Mouse (Mus musculus) olfactory bulb, adult 2 months (tissue): Measurements from ENCODE around the gene Plekhj1. TPM values are rescaled to one million over a fixed set of nuclear protein-coding genes. Genes with fewer than 3 reads are reported as not detected.

Experiments
- H3K27ac ChIP-seq: fragments of 200-500 bp; 2 replicates; pipeline ENCODE4 v1.5.1; 2012; ENCODE audit warnings: low read depth, low read length; ENCODE audit not compliant: insufficient read depth
- H3K4me1 ChIP-seq: fragments of 200-500 bp; 2 replicates; pipeline ENCODE4 v1.6.1; 2012; ENCODE audit warnings: low read length; ENCODE audit not compliant: control insufficient read depth, insufficient read depth
- H3K4me3 ChIP-seq: fragments of 200-500 bp; 2 replicates; pipeline ENCODE4 v1.5.1; 2012; ENCODE audit warnings: mild to moderate bottlenecking, low read depth, low read length, moderate library complexity; ENCODE audit not compliant: insufficient read depth
- CTCF ChIP-seq: fragments of 200-500 bp; IDR thresholded peaks from 2 replicates; pipeline ENCODE4 v1.5.1; 2012; ENCODE audit warnings: low read depth, mild to moderate bottlenecking, low read length, moderate library complexity; ENCODE audit not compliant: insufficient read depth
- POLR2A ChIP-seq: fragments of 200-500 bp; IDR thresholded peaks from 2 replicates; pipeline ENCODE4 v1.6.1; 2012; ENCODE audit warnings: mild to moderate bottlenecking, low read depth, low read length, moderate library complexity; ENCODE audit not compliant: insufficient read depth
- WGBS: fragments of 180-500 bp; shearing (Covaris S2); methylation state at CpG from one replicate; pipeline ENCODE4 v1.1.7; 2018; 5-methylcytosine and 5-hydroxymethylcytosine counted together
- polyA plus RNA-seq: library from polyadenylated mRNA; stranded (reverse); fragments of >200 nt; gene quantifications from 2 replicates; pipeline ENCODE4 v1.2.4, GENCODE M21; 2012; ENCODE audit warnings: low replicate concordance; ENCODE audit not compliant: missing spikeins, insufficient read depth, insufficient read length

The Plekhj1 gene
- polyA plus RNA-seq, 1 experiment, result not detected

GRCm38 (mm10) chr10:80827063-80827869, 28.8 kb upstream of the Plekhj1 start:
- H3K27ac ChIP-seq, result no peak overlapping the region
- 3% methylated on average over 29 of the region's 29 CpGs for WGBS
- H3K4me1 ChIP-seq, result peaks cover 10% of the 10 kb centered on the region
- TF ChIP-seq CTCF, result no peak
- no peak for TF ChIP-seq POLR2A
- H3K4me3 ChIP-seq, result peak overlapping the region; percentile 77

GRCm38 (mm10) chr10:80826151-80827062, 28.0 kb upstream of the Plekhj1 start, which contains the start of gene Oaz1:
Gene Oaz1, plus strand, starts transcription at chr10:80826656.
- TF ChIP-seq POLR2A (peak; percentile 87), CTCF (no peak)
- WGBS, result under 1% methylated on average over 81 of the region's 82 CpGs

GRCm38 (mm10) chr10:80824827-80825226, 26.4 kb upstream of the Plekhj1 start:
- H3K4me3 ChIP-seq, result no peak overlapping the region
- 59% methylated on average over 2 of the region's 2 CpGs for WGBS
- no peak overlapping the region for H3K27ac ChIP-seq
- TF ChIP-seq POLR2A, result no peak
- TF ChIP-seq CTCF, result no peak
- H3K4me1 ChIP-seq, result peaks cover 10% of the 10 kb centered on the region

More at GRCm38 (mm10) chr10:80826151-80827062, 28.0 kb upstream of the Plekhj1 start, which contains the start of gene Oaz1:
- peaks cover 10% of the 10 kb centered on the region for H3K4me1 ChIP-seq
- H3K27ac ChIP-seq, result peak within 1 kb of the TSS; percentile 89
- H3K4me3 ChIP-seq, result peak within 1 kb of the TSS; percentile 77

GRCm38 (mm10) chr10:80823847-80824643, 25.6 kb upstream of the Plekhj1 start:
- H3K4me3 ChIP-seq, result no peak overlapping the region
- H3K27ac ChIP-seq, result no peak overlapping the region
- H3K4me1 ChIP-seq, result peaks cover 10% of the 10 kb centered on the region
- TF ChIP-seq POLR2A, result no peak
- no peak for TF ChIP-seq CTCF
- 63% methylated on average over 8 of the region's 8 CpGs for WGBS

- H3K27ac ChIP-seq, result no peak overlapping the region
- TF ChIP-seq POLR2A (no peak), CTCF (no peak)
- H3K4me1 ChIP-seq, result peaks cover 6% of the 10 kb centered on the region
- H3K4me3 ChIP-seq, result no peak overlapping the region
- WGBS, result 94% methylated on average over 1 of the region's 1 CpGs
Measured at GRCm38 (mm10) chr10:80823316-80823715, 24.9 kb upstream of the Plekhj1 start.

- no peak overlapping the region for H3K27ac ChIP-seq
- no peak for TF ChIP-seq POLR2A
- no peak for TF ChIP-seq CTCF
- 91% methylated on average over 5 of the region's 5 CpGs for WGBS
Measured at GRCm38 (mm10) chr10:80822528-80822927, 24.1 kb upstream of the Plekhj1 start.

GRCm38 (mm10) chr10:80821991-80822390, 23.6 kb upstream of the Plekhj1 start:
- TF ChIP-seq POLR2A (no peak), CTCF (no peak)
- no peaks in the 10 kb centered on the region for H3K4me1 ChIP-seq
- H3K27ac ChIP-seq, result no peak overlapping the region
- 46% methylated on average over 2 of the region's 2 CpGs for WGBS
- no peak overlapping the region for H3K4me3 ChIP-seq

More at GRCm38 (mm10) chr10:80822528-80822927, 24.1 kb upstream of the Plekhj1 start:
- Histone ChIP-seq H3K4me1 (no peaks in the 10 kb centered on the region), H3K4me3 (no peak overlapping the region)

- Histone ChIP-seq H3K4me1 (no peaks in the 10 kb centered on the region), H3K4me3 (no peak overlapping the region)
- 61% methylated on average over 3 of the region's 3 CpGs for WGBS
Measured at GRCm38 (mm10) chr10:80819406-80819805, 21.0 kb upstream of the Plekhj1 start.

More at GRCm38 (mm10) chr10:80819406-80819805, 21.0 kb upstream of the Plekhj1 start:
- no peak overlapping the region for H3K27ac ChIP-seq
- TF ChIP-seq POLR2A (no peak), CTCF (no peak)
